Mouse (Mus musculus) ES-Bruce4 (cell line): ENCODE results near the gene App.

Source experiments
- CTCF ChIP-seq: IDR thresholded peaks from one replicate; pipeline ENCODE4 v1.8.1; 2011; ENCODE audit warnings: low read depth, low read length
- POLR2A ChIP-seq: IDR thresholded peaks from one replicate; pipeline ENCODE4 v1.8.1; 2011; ENCODE audit warnings: low read length; ENCODE audit not compliant: insufficient read depth

- TF ChIP-seq POLR2A (no peak), CTCF (no peak)
Observed at GRCm38 (mm10) chr16:85149509-85149871, 24.1 kb downstream of the App start.
